Mouse (Mus musculus): ENCODE results near the gene Nck2. TPM values are rescaled to one million over a fixed set of nuclear protein-coding genes. Genes with fewer than 3 reads are reported as not detected.

The Nck2 gene
- polyA plus RNA-seq, 1 experiment from 2014 or later: 20.3 TPM

- H3K36me3 ChIP-seq: peaks cover 20% of the 10 kb centered on the region
- no peak overlapping the region for H3K27ac ChIP-seq
- no peak for ATAC-seq
- H3K9ac ChIP-seq: no peak overlapping the region
- no peaks in the 10 kb centered on the region for H3K27me3 ChIP-seq (replicated peaks)
- 84% methylated on average over 3 of the region's 3 CpGs for WGBS (ENCODE audit: insufficient replicate concordance)
- H3K4me2 ChIP-seq: no peak overlapping the region
- H3K4me1 ChIP-seq: peaks cover 53% of the 10 kb centered on the region
- no peaks in the 10 kb centered on the region for H3K9me3 ChIP-seq (replicated peaks)
- H3K4me3 ChIP-seq: no peak overlapping the region
Measured at GRCm38 (mm10) chr1:43517405-43517804, 73.0 kb downstream of the Nck2 start.

- H3K4me2 ChIP-seq: peak overlapping the region; percentile 25
- H3K4me3 ChIP-seq: no peak overlapping the region
- 54% methylated on average over 1 of the region's 1 CpGs for WGBS (ENCODE audit: insufficient replicate concordance)
- H3K27ac ChIP-seq: peak overlapping the region; percentile 70
- no peaks in the 10 kb centered on the region for H3K36me3 ChIP-seq
- ATAC-seq: no peak
- H3K27me3 ChIP-seq (replicated peaks): no peaks in the 10 kb centered on the region
- H3K9ac ChIP-seq: no peak overlapping the region
- H3K4me1 ChIP-seq: peaks cover 62% of the 10 kb centered on the region
- H3K9me3 ChIP-seq (replicated peaks): no peaks in the 10 kb centered on the region
Measured at GRCm38 (mm10) chr1:43520216-43520988, 76.0 kb downstream of the Nck2 start.

GRCm38 (mm10) chr1:43520989-43521371 is 76.6 kb downstream of the Nck2 start:
- peak overlapping the region; percentile 25 for H3K4me2 ChIP-seq
- H3K4me1 ChIP-seq: peaks cover 62% of the 10 kb centered on the region
- H3K36me3 ChIP-seq: no peaks in the 10 kb centered on the region
- WGBS (ENCODE audit: insufficient replicate concordance): 27% methylated on average over 3 of the region's 3 CpGs
- H3K9me3 ChIP-seq (replicated peaks): no peaks in the 10 kb centered on the region
- H3K27ac ChIP-seq: peak overlapping the region; percentile 64
- H3K9ac ChIP-seq: 0 out of 2 replicates have a peak overlapping the region, but pooled peaks have one; percentile 18
- H3K27me3 ChIP-seq (replicated peaks): no peaks in the 10 kb centered on the region
- ATAC-seq: peak; percentile 78
- no peak overlapping the region for H3K4me3 ChIP-seq

GRCm38 (mm10) chr1:43521512-43521911 is 77.1 kb downstream of the Nck2 start:
- WGBS (ENCODE audit: insufficient replicate concordance): 44% methylated on average over 3 of the region's 3 CpGs
- peaks cover 62% of the 10 kb centered on the region for H3K4me1 ChIP-seq
- H3K27ac ChIP-seq: peak overlapping the region; percentile 64

GRCm38 (mm10) chr1:43521950-43522349 is 77.6 kb downstream of the Nck2 start:
- peak overlapping the region; percentile 64 for H3K27ac ChIP-seq
- no peaks in the 10 kb centered on the region for H3K27me3 ChIP-seq (replicated peaks)
- H3K9me3 ChIP-seq (replicated peaks): no peaks in the 10 kb centered on the region
- no peak overlapping the region for H3K9ac ChIP-seq
- peak; percentile 59 for ATAC-seq
- H3K4me1 ChIP-seq: peaks cover 62% of the 10 kb centered on the region
- WGBS (ENCODE audit: insufficient replicate concordance): 49% methylated on average over 4 of the region's 4 CpGs
- 0 out of 2 replicates have a peak overlapping the region, but pooled peaks have one; percentile 5 for H3K4me2 ChIP-seq
- no peaks in the 10 kb centered on the region for H3K36me3 ChIP-seq
- H3K4me3 ChIP-seq: no peak overlapping the region

More at GRCm38 (mm10) chr1:43521512-43521911, 77.1 kb downstream of the Nck2 start:
- Histone ChIP-seq H3K9ac (no peak overlapping the region), H3K27me3 (replicated peaks) (no peaks in the 10 kb centered on the region), H3K4me3 (no peak overlapping the region), H3K4me2 (0 out of 2 replicates have a peak overlapping the region, but pooled peaks have one; percentile 25), H3K36me3 (no peaks in the 10 kb centered on the region), H3K9me3 (replicated peaks) (no peaks in the 10 kb centered on the region)
- peak; percentile 31; the same call in 1 of the 2 replicates for ATAC-seq

GRCm38 (mm10) chr1:43522976-43523375 is 78.6 kb downstream of the Nck2 start:
- Histone ChIP-seq H3K36me3 (no peaks in the 10 kb centered on the region), H3K9ac (no peak overlapping the region), H3K27ac (no peak overlapping the region), H3K4me1 (peaks cover 62% of the 10 kb centered on the region), H3K4me3 (no peak overlapping the region), H3K4me2 (no peak overlapping the region), H3K27me3 (replicated peaks) (no peaks in the 10 kb centered on the region), H3K9me3 (replicated peaks) (no peaks in the 10 kb centered on the region)
- 82% methylated on average over 2 of the region's 2 CpGs for WGBS (ENCODE audit: insufficient replicate concordance)
- no peak for ATAC-seq

- H3K27me3 ChIP-seq (replicated peaks): no peaks in the 10 kb centered on the region
- no peak for ATAC-seq
- no peak overlapping the region for H3K27ac ChIP-seq
- H3K4me2 ChIP-seq: no peak overlapping the region
- H3K9ac ChIP-seq: no peak overlapping the region
- H3K36me3 ChIP-seq: no peaks in the 10 kb centered on the region
- peaks cover 49% of the 10 kb centered on the region for H3K4me1 ChIP-seq
- no peaks in the 10 kb centered on the region for H3K9me3 ChIP-seq (replicated peaks)
- no peak overlapping the region for H3K4me3 ChIP-seq
- WGBS (ENCODE audit: insufficient replicate concordance): 75% methylated on average over 3 of the region's 3 CpGs
Measured at GRCm38 (mm10) chr1:43524332-43524731, 80.0 kb downstream of the Nck2 start.

- Histone ChIP-seq H3K4me3 (no peak overlapping the region), H3K36me3 (no peaks in the 10 kb centered on the region), H3K4me2 (no peak overlapping the region), H3K27ac (no peak overlapping the region), H3K4me1 (peaks cover 42% of the 10 kb centered on the region), H3K9me3 (replicated peaks) (no peaks in the 10 kb centered on the region), H3K9ac (no peak overlapping the region), H3K27me3 (replicated peaks) (no peaks in the 10 kb centered on the region)
- no peak for ATAC-seq
- WGBS (ENCODE audit: insufficient replicate concordance): 90% methylated on average over 2 of the region's 2 CpGs
Measured at GRCm38 (mm10) chr1:43528275-43528674, 83.9 kb downstream of the Nck2 start.

GRCm38 (mm10) chr1:43529086-43529485 is 84.7 kb downstream of the Nck2 start:
- ATAC-seq: no peak
- Histone ChIP-seq H3K27me3 (replicated peaks) (no peaks in the 10 kb centered on the region), H3K9ac (no peak overlapping the region), H3K9me3 (replicated peaks) (no peaks in the 10 kb centered on the region), H3K4me2 (no peak overlapping the region), H3K4me3 (no peak overlapping the region), H3K4me1 (peaks cover 50% of the 10 kb centered on the region), H3K27ac (no peak overlapping the region), H3K36me3 (0 out of 2 replicates have a peak, but pooled peaks cover 2% of the 10 kb centered on the region)
- WGBS (ENCODE audit: insufficient replicate concordance): 85% methylated on average over 1 of the region's 1 CpGs

- Histone ChIP-seq H3K27me3 (replicated peaks) (no peaks in the 10 kb centered on the region), H3K4me3 (no peak overlapping the region), H3K27ac (no peak overlapping the region), H3K4me2 (no peak overlapping the region), H3K4me1 (peaks cover 64% of the 10 kb centered on the region), H3K9me3 (replicated peaks) (no peaks in the 10 kb centered on the region), H3K36me3 (0 out of 2 replicates have a peak, but pooled peaks cover 4% of the 10 kb centered on the region), H3K9ac (no peak overlapping the region)
- ATAC-seq: no peak
- WGBS (ENCODE audit: insufficient replicate concordance): 67% methylated on average over 7 of the region's 7 CpGs
Measured at GRCm38 (mm10) chr1:43530295-43531020, 86.1 kb downstream of the Nck2 start.

GRCm38 (mm10) chr1:43531307-43531706 is 86.9 kb downstream of the Nck2 start:
- Histone ChIP-seq H3K27me3 (replicated peaks) (no peaks in the 10 kb centered on the region), H3K4me3 (no peak overlapping the region), H3K9ac (no peak overlapping the region), H3K9me3 (replicated peaks) (no peaks in the 10 kb centered on the region), H3K27ac (no peak overlapping the region), H3K4me2 (no peak overlapping the region), H3K4me1 (peaks cover 72% of the 10 kb centered on the region), H3K36me3 (0 out of 2 replicates have a peak, but pooled peaks cover 4% of the 10 kb centered on the region)
- ATAC-seq: no peak
- WGBS (ENCODE audit: insufficient replicate concordance): 79% methylated on average over 7 of the region's 7 CpGs

GRCm38 (mm10) chr1:43532279-43532678 is 87.9 kb downstream of the Nck2 start:
- Histone ChIP-seq H3K9me3 (replicated peaks) (no peaks in the 10 kb centered on the region), H3K27ac (no peak overlapping the region), H3K4me3 (no peak overlapping the region), H3K4me2 (no peak overlapping the region), H3K36me3 (0 out of 2 replicates have a peak, but pooled peaks cover 4% of the 10 kb centered on the region), H3K4me1 (peaks cover 75% of the 10 kb centered on the region), H3K9ac (no peak overlapping the region), H3K27me3 (replicated peaks) (no peaks in the 10 kb centered on the region)
- no peak for ATAC-seq
- WGBS (ENCODE audit: insufficient replicate concordance): 55% methylated on average over 4 of the region's 4 CpGs
